Mouse (Mus musculus) gastrocnemius, adult 18-20 months (tissue): Measurements from ENCODE around the gene Ankar. TPM values are rescaled to one million over a fixed set of nuclear protein-coding genes. Genes with fewer than 3 reads are reported as not detected.

Source experiments
- total RNA-seq, 2 experiments: library from RNA; stranded (reverse); gene quantifications; 2 replicates each; pipeline ENCODE4 v1.2.3; 2021

The Ankar gene
- total RNA-seq, 2 experiments from 2014 or later: not detected

Other genes with a start within 250 kb of the Ankar start
- gene March4, start 163.6 kb downstream of the Ankar start, total RNA-seq: under 1 TPM; 0.24 to 0.62 TPM
- gene Smarcal1, start 117.3 kb downstream of the Ankar start, total RNA-seq: 10 to 100 TPM; 18.5 to 21.9 TPM
- gene Rpl37a, start 10.7 kb upstream of the Ankar start, total RNA-seq: 100 to 1,000 TPM; 566 to 581 TPM
- gene Igfbp2, start 123.9 kb upstream of the Ankar start, total RNA-seq: under 1 TPM; 0.28 to 0.62 TPM
- 100 to 1,000 TPM; 189 to 235 TPM for gene Igfbp5, start 174.3 kb upstream of the Ankar start, total RNA-seq